Mouse (Mus musculus) lung, postnatal 0 days (tissue): ENCODE measurements around the gene Ppp2r5b. TPM values are rescaled to one million over a fixed set of nuclear protein-coding genes. Genes with fewer than 3 reads are reported as not detected.

Source experiments
- ATAC-seq: fragments of 200-750 bp; cut with Nextera tagmentation; 2 replicates; pipeline ENCODE4 v1.8.0; 2017; ENCODE audit warnings: moderate library complexity
- DNase-seq: peaks from one replicate; pipeline ENCODE4 v3.0.0-alpha.2; 2016; ENCODE audit warnings: low spot score
- H3K27ac ChIP-seq: fragments of 300-500 bp; sonication (generic); 2 replicates; pipeline ENCODE4 v1.5.1; 2014; ENCODE audit warnings: antibody characterized with exemption, mild to moderate bottlenecking, low read length, mixed read lengths
- H3K27me3 ChIP-seq: fragments of 300-500 bp; sonication (generic); replicated peaks from 2 replicates; pipeline ENCODE4 v1.6.1; 2014; ENCODE audit warnings: low read length, mixed read lengths; ENCODE audit not compliant: insufficient read depth
- H3K36me3 ChIP-seq: fragments of 300-500 bp; sonication (generic); 2 replicates; pipeline ENCODE4 v1.6.1; 2014; ENCODE audit warnings: low read length, mixed read lengths; ENCODE audit not compliant: insufficient read depth
- H3K4me1 ChIP-seq: fragments of 300-500 bp; sonication (generic); 2 replicates; pipeline ENCODE4 v1.6.1; 2014; ENCODE audit warnings: antibody characterized with exemption, low read depth, low read length, mixed read lengths; ENCODE audit not compliant: insufficient read depth
- H3K4me2 ChIP-seq: fragments of 300-500 bp; sonication (generic); replicated peaks from 2 replicates; pipeline ENCODE4 v1.6.1; 2014; ENCODE audit warnings: low read depth, mild to moderate bottlenecking, low read length, moderate library complexity, mixed read lengths
- H3K4me3 ChIP-seq: fragments of 300-500 bp; sonication (generic); 2 replicates; pipeline ENCODE4 v1.5.1; 2014; ENCODE audit warnings: low read depth, low read length
- H3K9ac ChIP-seq: fragments of 300-500 bp; sonication (generic); replicated peaks from 2 replicates; pipeline ENCODE4 v1.6.1; 2014; ENCODE audit warnings: low read depth, mild to moderate bottlenecking
- H3K9me3 ChIP-seq: fragments of 300-500 bp; sonication (generic); 2 replicates; pipeline ENCODE4 v1.6.1; 2016; ENCODE audit warnings: low read length, mixed read lengths
- CTCF ChIP-seq: IDR thresholded peaks from 2 replicates; pipeline ENCODE4 v1.5.1; 2016; ENCODE audit warnings: antibody characterized with exemption, mild to moderate bottlenecking
- EP300 ChIP-seq: IDR thresholded peaks from 2 replicates; pipeline ENCODE4 v1.6.1; 2016; ENCODE audit warnings: antibody characterized with exemption, mild to moderate bottlenecking, control low read depth
- WGBS: fragments of 180-500 bp; shearing (Covaris S2); extraction: QIAGEN DNeasy Blood & Tissue Kit; methylation state at CpG from one replicate; pipeline ENCODE4 v1.1.7; 2014; 5-methylcytosine and 5-hydroxymethylcytosine counted together
- polyA plus RNA-seq: library from polyadenylated mRNA; unstranded; fragments of >200 nt; fragmentation: Nextera tagmentation; extraction: Ambion mirVana; gene quantifications from 2 replicates; pipeline ENCODE4 v1.2.1, GENCODE M21; 2015

Ppp2r5b gene
- polyA plus RNA-seq, 1 experiment from 2014 or later = 21.6 TPM

- no peak overlapping the region; the same call in 1 of the 2 replicates for H3K9ac ChIP-seq
- peak overlapping the region; percentile 88 for H3K4me3 ChIP-seq
- peaks cover 29% of the 10 kb centered on the region; the same call in 1 of the 2 replicates for H3K4me1 ChIP-seq
- WGBS = 5% methylated on average over 15 of the region's 15 CpGs
- TF ChIP-seq EP300 = no peak
- TF ChIP-seq CTCF = peak; percentile 18
- ATAC-seq (no peak), DNase-seq (peak; percentile 72)
- H3K9me3 ChIP-seq = no peaks in the 10 kb centered on the region
- H3K4me2 ChIP-seq = peak overlapping the region; percentile 81
- no peaks in the 10 kb centered on the region for H3K27me3 ChIP-seq
- peaks cover 6% of the 10 kb centered on the region; the same call in 1 of the 2 replicates for H3K36me3 ChIP-seq
- peak overlapping the region; percentile 85 for H3K27ac ChIP-seq
Measured at GRCm38 (mm10) chr19:6275740-6276389, 40.2 kb upstream of the Ppp2r5b start.

GRCm38 (mm10) chr19:6273998-6274608, 38.4 kb upstream of the Ppp2r5b start:
- WGBS = 87% methylated on average over 13 of the region's 13 CpGs
- DNase-seq (no peak), ATAC-seq (no peak)
- Histone ChIP-seq H3K36me3 (no peaks in the 10 kb centered on the region), H3K27me3 (no peaks in the 10 kb centered on the region), H3K4me1 (peaks cover 17% of the 10 kb centered on the region; the same call in 1 of the 2 replicates), H3K9ac (no peak overlapping the region), H3K9me3 (no peaks in the 10 kb centered on the region), H3K27ac (0 out of 2 replicates have a peak overlapping the region, but pooled peaks have one; percentile 14), H3K4me2 (no peak overlapping the region), H3K4me3 (no peak overlapping the region)
- TF ChIP-seq CTCF = no peak
- no peak for TF ChIP-seq EP300

GRCm38 (mm10) chr19:6273592-6273991, 37.9 kb upstream of the Ppp2r5b start:
- Histone ChIP-seq H3K9ac (no peak overlapping the region), H3K27ac (no peak overlapping the region), H3K4me3 (no peak overlapping the region), H3K27me3 (no peaks in the 10 kb centered on the region), H3K36me3 (no peaks in the 10 kb centered on the region), H3K9me3 (no peaks in the 10 kb centered on the region), H3K4me1 (peaks cover 12% of the 10 kb centered on the region; the same call in 1 of the 2 replicates), H3K4me2 (no peak overlapping the region)
- ATAC-seq (no peak), DNase-seq (no peak)
- WGBS = 65% methylated on average over 4 of the region's 4 CpGs
- TF ChIP-seq EP300 (no peak), CTCF (no peak)

GRCm38 (mm10) chr19:6272738-6273137, 37.1 kb upstream of the Ppp2r5b start:
- Histone ChIP-seq H3K9me3 (no peaks in the 10 kb centered on the region), H3K36me3 (no peaks in the 10 kb centered on the region), H3K27me3 (no peaks in the 10 kb centered on the region), H3K4me3 (no peak overlapping the region), H3K4me2 (no peak overlapping the region), H3K9ac (no peak overlapping the region), H3K27ac (no peak overlapping the region), H3K4me1 (peaks cover 10% of the 10 kb centered on the region; the same call in 1 of the 2 replicates)
- ATAC-seq (no peak), DNase-seq (peak; percentile 52)
- TF ChIP-seq CTCF = no peak
- no peak for TF ChIP-seq EP300
- WGBS = 57% methylated on average over 4 of the region's 4 CpGs

GRCm38 (mm10) chr19:6272053-6272452, 36.4 kb upstream of the Ppp2r5b start:
- Histone ChIP-seq H3K9ac (no peak overlapping the region), H3K27me3 (no peaks in the 10 kb centered on the region), H3K4me2 (no peak overlapping the region), H3K4me1 (peaks cover 10% of the 10 kb centered on the region; the same call in 1 of the 2 replicates), H3K4me3 (no peak overlapping the region), H3K9me3 (no peaks in the 10 kb centered on the region), H3K27ac (no peak overlapping the region), H3K36me3 (no peaks in the 10 kb centered on the region)
- no peak for TF ChIP-seq CTCF
- no peak for TF ChIP-seq EP300
- no peak for DNase-seq
- WGBS = 57% methylated on average over 7 of the region's 7 CpGs
- ATAC-seq = no peak

GRCm38 (mm10) chr19:6271206-6271605, 35.5 kb upstream of the Ppp2r5b start:
- Histone ChIP-seq H3K9me3 (no peaks in the 10 kb centered on the region), H3K36me3 (no peaks in the 10 kb centered on the region), H3K4me2 (no peak overlapping the region), H3K4me1 (peaks cover 9% of the 10 kb centered on the region; the same call in 1 of the 2 replicates), H3K9ac (no peak overlapping the region), H3K27ac (no peak overlapping the region), H3K4me3 (no peak overlapping the region), H3K27me3 (no peaks in the 10 kb centered on the region)
- no peak for TF ChIP-seq EP300
- TF ChIP-seq CTCF = no peak
- DNase-seq (no peak), ATAC-seq (no peak)
- 38% methylated on average over 8 of the region's 8 CpGs for WGBS
